Mouse (Mus musculus) erythroblast, adult 5-6 weeks (primary cell): ENCODE data around the gene Olfr972. TPM values are rescaled to one million over a fixed set of nuclear protein-coding genes. Genes with fewer than 3 reads are reported as not detected.
"Not testable (repeated sequence)": the region's sequence is repeated elsewhere in the genome, so short reads cannot be mapped to it uniquely, and the experiment has no call there.

Source experiments
- ATAC-seq: replicated peaks from 2 replicates; pipeline ENCODE4 v1.8.0; 2016; ENCODE audit warnings: moderate number of reproducible peaks, mild to moderate bottlenecking, moderate TSS enrichment, inconsistent platforms; ENCODE audit not compliant: poor library complexity, low FRiP score, severe bottlenecking
- total RNA-seq, 2 experiments: library from RNA; stranded (forward) in 1 of 2; stranded (reverse) in 1 of 2; fragments of 150-400 nt in 1 of 2; fragments of 200-764, 138-1000 nt in 1 of 2; gene quantifications; 2 replicates each; pipeline versions ENCODE4 v1.2.3 to v1.2.4; 2015 to 2017; ENCODE audit warnings: low replicate concordance in 2 of 2

Olfr972 gene
- total RNA-seq (2015; ENCODE audit: low replicate concordance) (not detected in 2 replicates), total RNA-seq (2017; ENCODE audit: low replicate concordance) (not detected in 2 replicates)

DNA sequence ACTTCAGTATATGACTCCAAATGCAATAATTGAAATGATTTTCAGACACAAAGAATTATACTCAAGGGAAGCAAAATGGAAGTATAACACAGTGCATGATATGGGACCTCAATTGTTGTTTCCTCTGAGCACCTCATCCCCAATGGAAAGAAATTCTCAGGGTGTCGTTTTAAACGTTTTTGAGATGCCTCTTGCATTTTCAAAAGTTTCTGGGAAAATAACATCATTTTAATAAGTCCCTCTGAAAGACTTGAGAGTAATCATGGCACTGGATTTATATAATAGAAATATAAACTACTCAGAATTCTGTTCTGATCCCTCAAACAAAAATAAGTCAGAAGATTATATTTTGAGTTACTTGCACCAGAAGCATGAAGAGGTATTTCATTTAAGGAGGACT lies at the start of gene Olfr972:
Gene Olfr972 (plus strand): TSS at position 301 of the 400 bp plus-strand sequence.
- no peak for ATAC-seq

DNA sequence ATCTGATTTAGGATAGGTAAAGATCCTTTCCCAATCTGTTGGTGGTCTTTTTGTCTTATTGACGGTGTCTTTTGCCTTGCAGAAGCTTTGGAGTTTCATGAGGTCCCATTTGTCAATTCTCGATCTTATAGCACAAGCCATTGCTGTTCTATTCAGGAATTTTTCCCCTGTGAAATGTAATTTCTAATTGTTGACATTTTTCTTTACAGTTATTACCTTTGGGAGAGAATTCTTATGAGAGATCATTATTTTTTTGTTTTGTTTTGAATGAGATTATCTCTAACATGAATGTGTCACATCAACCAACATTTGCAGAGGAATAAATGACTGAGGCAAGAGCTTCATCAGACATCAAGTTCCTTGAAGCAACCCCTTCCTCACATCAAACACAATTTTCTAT lies 29.6 kb upstream of the Olfr972 start, which contains the start of gene Olfr971:
Gene Olfr971 (plus strand): TSS at position 301 of the 400 bp plus-strand sequence.
- ATAC-seq, result not testable (repeated sequence)

DNA sequence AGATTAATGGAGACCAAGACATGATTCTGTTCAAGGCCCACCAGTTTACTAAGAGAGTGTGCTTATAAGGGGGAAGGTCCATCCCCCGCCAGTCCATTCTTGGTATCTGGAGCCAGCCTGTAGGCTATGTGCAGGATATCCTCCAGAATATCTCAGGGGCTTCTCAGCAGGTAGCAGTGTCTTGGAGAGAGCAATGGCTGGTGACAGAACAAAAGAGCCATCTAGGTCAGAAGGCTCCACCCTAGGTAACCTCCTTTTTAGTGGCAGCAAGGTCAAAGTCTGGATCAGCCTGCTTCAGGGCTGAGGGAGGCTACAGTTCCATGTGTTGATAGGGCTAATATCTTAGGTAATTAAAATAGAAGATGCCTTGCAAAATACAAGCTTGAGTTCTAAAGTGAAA lies 5.8 kb downstream of the Olfr972 start:
- not testable (repeated sequence) for ATAC-seq

DNA sequence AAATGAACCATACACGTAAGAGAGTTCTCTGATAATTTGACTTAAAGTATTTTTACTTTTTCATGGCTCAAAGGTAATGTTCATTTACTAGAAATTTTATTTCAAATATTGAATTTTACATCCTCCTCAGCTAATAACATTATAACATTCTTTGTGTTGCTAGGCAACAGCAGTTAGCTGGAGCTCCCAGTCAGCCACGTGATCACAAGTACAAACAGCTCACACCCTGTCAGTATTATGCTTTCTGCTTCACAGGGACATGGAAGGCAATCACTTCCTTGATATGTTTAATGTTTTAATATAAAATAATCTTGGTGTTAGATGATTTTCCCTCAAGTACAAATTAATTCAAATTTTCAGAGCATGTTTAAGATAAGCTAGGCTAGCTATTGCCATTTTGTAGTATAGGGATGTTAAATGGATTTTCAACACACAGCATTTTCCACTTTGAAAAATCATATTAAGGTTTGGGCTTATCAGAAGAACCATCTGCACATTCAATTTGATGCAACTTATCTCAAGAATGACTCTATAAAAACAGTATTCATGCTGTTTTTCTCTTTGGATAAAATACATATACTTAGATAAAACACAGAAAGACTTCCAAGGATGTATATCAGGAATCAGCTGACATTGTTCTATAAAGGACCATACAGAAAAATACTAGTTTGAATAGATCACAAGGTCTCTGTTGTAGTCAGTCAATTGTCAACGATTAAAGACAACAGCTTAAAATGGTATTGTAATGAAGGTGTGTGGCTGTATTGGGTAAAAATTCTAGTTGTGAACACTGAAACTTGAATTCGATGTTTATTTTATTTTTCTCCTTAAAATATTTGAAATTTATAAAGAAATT lies 11.5 kb downstream of the Olfr972 start:
- ATAC-seq, result not testable (repeated sequence)

DNA sequence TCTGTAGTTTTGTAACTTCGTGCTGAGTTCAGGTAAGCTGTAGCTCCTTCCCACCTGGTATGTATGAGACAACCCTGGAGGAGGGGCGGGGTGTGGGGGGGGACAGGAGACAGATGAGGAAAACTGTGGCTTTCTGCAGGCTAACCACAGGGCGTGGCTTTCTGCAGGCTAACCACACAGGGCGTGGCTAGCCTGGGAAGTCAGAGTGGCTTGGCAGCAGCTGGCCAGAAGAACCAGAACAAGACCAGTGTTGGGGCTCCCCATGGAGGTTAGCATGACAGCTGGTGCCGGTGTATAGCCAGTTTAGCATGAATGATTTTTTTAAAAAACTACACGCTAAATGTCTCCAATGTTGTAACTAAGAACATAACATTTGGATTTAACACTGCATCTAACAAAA lies 38.9 kb downstream of the Olfr972 start:
- no peak for ATAC-seq

DNA sequence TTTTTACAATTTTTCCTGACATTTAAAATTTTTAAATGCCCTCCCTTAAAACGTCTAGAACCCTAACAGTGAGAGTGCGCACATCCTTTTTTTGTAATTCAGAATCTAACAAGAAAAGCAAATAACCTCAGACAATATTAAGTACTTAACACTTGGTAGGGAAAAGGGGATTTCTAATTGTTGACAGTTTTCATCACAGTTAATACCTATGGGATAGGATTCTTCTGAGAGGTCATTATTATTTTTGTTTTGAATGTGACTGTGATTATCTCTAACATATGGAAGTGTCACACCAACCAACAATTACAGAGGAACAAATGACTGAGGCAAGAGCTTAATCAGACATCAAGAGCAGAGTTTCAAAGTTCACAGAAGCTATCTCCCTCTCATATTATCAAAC lies 40.8 kb downstream of the Olfr972 start, which contains the start of gene Olfr229:
Gene Olfr229 (plus strand): TSS at position 301 of the 400 bp plus-strand sequence.
- no peak for ATAC-seq

DNA sequence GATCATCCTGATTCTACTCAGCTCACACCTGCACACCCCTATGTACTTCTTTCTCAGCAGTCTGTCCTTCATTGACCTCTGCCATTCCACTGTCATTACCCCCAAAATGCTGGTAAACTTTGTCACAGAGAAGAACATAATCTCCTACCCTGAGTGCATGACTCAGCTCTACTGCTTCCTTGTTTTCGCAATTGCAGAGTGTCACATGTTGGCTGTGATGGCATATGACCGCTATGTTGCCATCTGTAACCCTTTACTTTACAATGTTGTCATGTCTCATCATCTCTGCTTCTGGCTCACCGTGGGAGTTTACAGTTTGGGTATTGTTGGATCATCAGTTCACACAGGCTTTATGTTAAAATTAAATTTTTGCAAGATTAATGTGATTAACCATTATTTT lies 43.7 kb downstream of the Olfr972 start:
- ATAC-seq, result no peak

Other genes starting within 250 kb of the Olfr972 start
- gene Olfr960, start 245.0 kb upstream of the Olfr972 start, total RNA-seq (2015; ENCODE audit: low replicate concordance), result not detected in 2 replicates
- not detected in 2 replicates for gene Olfr960, start 245.0 kb upstream of the Olfr972 start, total RNA-seq (2017; ENCODE audit: low replicate concordance)
- gene Olfr961, start 221.3 kb upstream of the Olfr972 start, total RNA-seq (2015; ENCODE audit: low replicate concordance), result not detected in 2 replicates
- not detected in 2 replicates for gene Olfr961, start 221.3 kb upstream of the Olfr972 start, total RNA-seq (2017; ENCODE audit: low replicate concordance)
- gene Olfr963, start 199.2 kb upstream of the Olfr972 start, total RNA-seq (2015; ENCODE audit: low replicate concordance), result not detected in 2 replicates
- gene Olfr963, start 199.2 kb upstream of the Olfr972 start, total RNA-seq (2017; ENCODE audit: low replicate concordance), result not detected in 2 replicates
- not detected in 2 replicates for gene Olfr149, start 159.3 kb upstream of the Olfr972 start, total RNA-seq (2015; ENCODE audit: low replicate concordance)
- not detected in 2 replicates for gene Olfr149, start 159.3 kb upstream of the Olfr972 start, total RNA-seq (2017; ENCODE audit: low replicate concordance)
- gene Olfr965, start 155.1 kb upstream of the Olfr972 start, total RNA-seq (2015; ENCODE audit: low replicate concordance), result not detected in 2 replicates
- gene Olfr965, start 155.1 kb upstream of the Olfr972 start, total RNA-seq (2017; ENCODE audit: low replicate concordance), result 1.2 TPM in 1 of 2 replicates, not detected in the other
- gene Olfr150, start 135.4 kb upstream of the Olfr972 start, total RNA-seq (2015; ENCODE audit: low replicate concordance), result not detected in 2 replicates
- not detected in 2 replicates for gene Olfr150, start 135.4 kb upstream of the Olfr972 start, total RNA-seq (2017; ENCODE audit: low replicate concordance)
- not detected in 2 replicates for gene Olfr967, start 120.2 kb upstream of the Olfr972 start, total RNA-seq (2015; ENCODE audit: low replicate concordance)
- gene Olfr967, start 120.2 kb upstream of the Olfr972 start, total RNA-seq (2017; ENCODE audit: low replicate concordance), result not detected in 2 replicates
- gene Olfr968, start 83.2 kb upstream of the Olfr972 start, total RNA-seq (2015; ENCODE audit: low replicate concordance), result not detected in 2 replicates
- gene Olfr968, start 83.2 kb upstream of the Olfr972 start, total RNA-seq (2017; ENCODE audit: low replicate concordance), result not detected in 2 replicates
- not detected in 2 replicates for gene Olfr969, start 75.5 kb upstream of the Olfr972 start, total RNA-seq (2015; ENCODE audit: low replicate concordance)
- gene Olfr969, start 75.5 kb upstream of the Olfr972 start, total RNA-seq (2017; ENCODE audit: low replicate concordance), result not detected in 2 replicates
- gene Olfr970, start 57.6 kb upstream of the Olfr972 start, total RNA-seq (2015; ENCODE audit: low replicate concordance), result not detected in 2 replicates
- gene Olfr970, start 57.6 kb upstream of the Olfr972 start, total RNA-seq (2017; ENCODE audit: low replicate concordance), result not detected in 2 replicates
- gene Olfr971, start 29.5 kb upstream of the Olfr972 start, total RNA-seq (2015; ENCODE audit: low replicate concordance), result not detected in 2 replicates
- 1.1 TPM in 1 of 2 replicates, not detected in the other for gene Olfr971, start 29.5 kb upstream of the Olfr972 start, total RNA-seq (2017; ENCODE audit: low replicate concordance)
- not detected in 2 replicates for gene Olfr229, start 40.9 kb downstream of the Olfr972 start, total RNA-seq (2015; ENCODE audit: low replicate concordance)
- gene Olfr229, start 40.9 kb downstream of the Olfr972 start, total RNA-seq (2017; ENCODE audit: low replicate concordance), result not detected in 2 replicates
- not detected in 2 replicates for gene Olfr974, start 71.1 kb downstream of the Olfr972 start, total RNA-seq (2015; ENCODE audit: low replicate concordance)
- gene Olfr974, start 71.1 kb downstream of the Olfr972 start, total RNA-seq (2017; ENCODE audit: low replicate concordance), result not detected in 2 replicates
- not detected in 2 replicates for gene Olfr975, start 85.6 kb downstream of the Olfr972 start, total RNA-seq (2015; ENCODE audit: low replicate concordance)
- 0.09 TPM in 1 of 2 replicates, not detected in the other for gene Olfr975, start 85.6 kb downstream of the Olfr972 start, total RNA-seq (2017; ENCODE audit: low replicate concordance)
- not detected in 2 replicates for gene Olfr976, start 94.7 kb downstream of the Olfr972 start, total RNA-seq (2015; ENCODE audit: low replicate concordance)
- gene Olfr976, start 94.7 kb downstream of the Olfr972 start, total RNA-seq (2017; ENCODE audit: low replicate concordance), result not detected in 2 replicates
- gene Olfr978, start 125.7 kb downstream of the Olfr972 start, total RNA-seq (2015; ENCODE audit: low replicate concordance), result not detected in 2 replicates
- gene Olfr978, start 125.7 kb downstream of the Olfr972 start, total RNA-seq (2017; ENCODE audit: low replicate concordance), result not detected in 2 replicates
- not detected in 2 replicates for gene Olfr979, start 137.0 kb downstream of the Olfr972 start, total RNA-seq (2015; ENCODE audit: low replicate concordance)
- gene Olfr979, start 137.0 kb downstream of the Olfr972 start, total RNA-seq (2017; ENCODE audit: low replicate concordance), result 0.17 TPM in 1 of 2 replicates, not detected in the other
- gene Olfr980, start 143.2 kb downstream of the Olfr972 start, total RNA-seq (2015; ENCODE audit: low replicate concordance), result not detected in 2 replicates
- gene Olfr980, start 143.2 kb downstream of the Olfr972 start, total RNA-seq (2017; ENCODE audit: low replicate concordance), result not detected in 2 replicates
- not detected in 2 replicates for gene Olfr981, start 155.0 kb downstream of the Olfr972 start, total RNA-seq (2015; ENCODE audit: low replicate concordance)
- gene Olfr981, start 155.0 kb downstream of the Olfr972 start, total RNA-seq (2017; ENCODE audit: low replicate concordance), result 0.26 TPM in 1 of 2 replicates, not detected in the other
- gene Olfr982, start 207.4 kb downstream of the Olfr972 start, total RNA-seq (2015; ENCODE audit: low replicate concordance), result not detected in 2 replicates
- gene Olfr982, start 207.4 kb downstream of the Olfr972 start, total RNA-seq (2017; ENCODE audit: low replicate concordance), result not detected in 2 replicates
- not detected in 2 replicates for gene Olfr983, start 227.2 kb downstream of the Olfr972 start, total RNA-seq (2015; ENCODE audit: low replicate concordance)
- gene Olfr983, start 227.2 kb downstream of the Olfr972 start, total RNA-seq (2017; ENCODE audit: low replicate concordance), result not detected in 2 replicates
- not detected in 2 replicates for gene Olfr984, start 247.8 kb downstream of the Olfr972 start, total RNA-seq (2015; ENCODE audit: low replicate concordance)
- not detected in 2 replicates for gene Olfr984, start 247.8 kb downstream of the Olfr972 start, total RNA-seq (2017; ENCODE audit: low replicate concordance)